Mouse (Mus musculus) cortical plate, adult 2 months (tissue): Measurements from ENCODE around the gene Dennd5b.
"Not testable (repeated sequence)": the region's sequence is repeated elsewhere in the genome, so short reads cannot be mapped to it uniquely, and the experiment has no call there.

ENCODE experiments used
- CTCF ChIP-seq: fragments of 200-500 bp; IDR thresholded peaks from 2 replicates; pipeline ENCODE4 v1.5.1; 2011; ENCODE audit warnings: mild to moderate bottlenecking, control low read depth, low read length; ENCODE audit not compliant: insufficient read depth; ENCODE audit errors: extremely low read depth
- POLR2A ChIP-seq: fragments of 200-500 bp; IDR thresholded peaks from 2 replicates; pipeline ENCODE4 v1.6.1; 2011; ENCODE audit warnings: mild to moderate bottlenecking, low read length, control low read depth; ENCODE audit not compliant: insufficient read depth; ENCODE audit errors: extremely low read depth

GRCm38 (mm10) chr6:148940383-148940782, 161.1 kb downstream of the Dennd5b start:
- not testable (repeated sequence) for TF ChIP-seq POLR2A
- 0 out of 2 replicates have a peak, but pooled peaks have one; percentile 6 for TF ChIP-seq CTCF
